Mouse (Mus musculus) G1E (cell line): ENCODE measurements around the gene Mras. TPM values are rescaled to one million over a fixed set of nuclear protein-coding genes. Genes with fewer than 3 reads are reported as not detected.

ENCODE experiments used
- ATAC-seq: 2 replicates; pipeline ENCODE4 v1.8.0; 2016; ENCODE audit warnings: mild to moderate bottlenecking; ENCODE audit not compliant: insufficient number of reproducible peaks, poor library complexity, low FRiP score, severe bottlenecking; ENCODE audit errors: extremely low read depth
- DNase-seq: peaks from one replicate; pipeline ENCODE4 v3.0.0; 2012; ENCODE audit warnings: low spot score
- H3K27me3 ChIP-seq: 2 replicates; pipeline ENCODE4 v1.6.1; 2012; ENCODE audit warnings: mild to moderate bottlenecking, low read length, inconsistent platforms; ENCODE audit not compliant: insufficient read depth
- H3K36me3 ChIP-seq: replicated peaks from 2 replicates; pipeline ENCODE3; 2012; ENCODE audit warnings: mild to moderate bottlenecking, inconsistent platforms
- H3K4me1 ChIP-seq: 2 replicates; pipeline ENCODE4 v1.6.1; 2012; ENCODE audit warnings: low read depth, low read length, inconsistent platforms, mixed read lengths; ENCODE audit not compliant: insufficient read depth
- H3K4me3 ChIP-seq: 2 replicates; pipeline ENCODE4 v1.5.1; 2012; ENCODE audit warnings: low read depth, mild to moderate bottlenecking, inconsistent platforms, low read length, moderate library complexity, mixed read lengths
- H3K9me3 ChIP-seq: replicated peaks from 2 replicates; pipeline ENCODE4 v1.6.1; 2012; ENCODE audit warnings: inconsistent platforms
- CTCF ChIP-seq: IDR thresholded peaks from 2 replicates; pipeline ENCODE4 v1.5.1; 2012; ENCODE audit warnings: low read depth, low read length, inconsistent platforms, mixed read lengths
- GATA1 ChIP-seq: IDR thresholded peaks from 2 replicates; pipeline ENCODE4 v1.6.1; 2012; ENCODE audit warnings: borderline replicate concordance, low read length, inconsistent platforms, mixed read lengths
- GATA2 ChIP-seq: IDR thresholded peaks from 2 replicates; pipeline ENCODE4 v1.6.1; 2012; ENCODE audit warnings: low read depth, low read length, inconsistent platforms, borderline replicate concordance
- POLR2AphosphoS5 ChIP-seq: IDR thresholded peaks from 2 replicates; pipeline ENCODE4 v1.6.1; 2012; ENCODE audit warnings: low read depth, low read length, inconsistent platforms; ENCODE audit not compliant: insufficient replicate concordance
- TAL1 ChIP-seq: conservative IDR thresholded peaks from 2 replicates; pipeline ENCODE4 v1.6.1; 2012; ENCODE audit warnings: low read depth, low read length, inconsistent platforms, mixed read lengths
- polyA plus RNA-seq: library from polyadenylated mRNA; stranded (reverse); fragments of >175 nt; gene quantifications from 2 replicates; pipeline ENCODE4 v1.2.3, GENCODE M21; 2012
- total RNA-seq, 2 experiments: library from RNA; stranded (forward) in 1 of 2; stranded (reverse) in 1 of 2; fragments of 200-1000 nt in 1 of 2; fragments of >200 nt in 1 of 2; fragmentation: Nextera tagmentation in 1 of 2; gene quantifications; 2 replicates each; pipeline ENCODE4 v1.2.3; 2014 to 2017

Mras gene
- total and polyA plus RNA-seq, 3 experiments: 0.12 to 2.1 TPM; not detected in 1

DNA sequence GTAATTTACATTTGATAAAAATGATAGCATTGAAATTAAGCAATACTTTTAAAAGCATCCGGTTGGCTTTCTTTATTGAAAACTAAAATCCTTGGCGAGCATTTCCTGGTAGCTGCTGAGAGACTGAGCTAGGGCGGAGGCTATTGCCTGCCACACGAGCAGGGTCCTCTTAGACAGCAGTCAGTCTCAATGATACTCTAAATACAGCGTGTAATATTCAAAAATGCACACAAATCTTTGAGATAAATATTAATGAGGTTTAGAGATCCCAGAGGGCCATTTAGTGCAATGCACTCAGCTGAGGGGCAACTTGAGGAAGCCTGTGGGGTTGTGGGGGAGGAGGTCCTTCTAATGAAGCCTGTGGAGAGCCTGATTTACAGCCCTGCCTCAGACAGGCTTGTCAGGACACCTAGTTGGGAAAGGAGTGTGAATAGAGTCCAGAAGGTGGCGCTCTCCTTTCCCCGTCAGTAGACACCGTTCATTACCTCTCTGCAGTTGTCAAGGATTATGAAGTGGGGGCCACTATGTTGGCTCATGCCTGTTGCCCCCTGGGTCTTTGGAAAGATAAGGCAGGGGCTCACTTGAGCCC is 7.5 kb upstream of the Mras start:
- H3K4me3 ChIP-seq: no peak overlapping the region
- no peak for DNase-seq
- no peaks in the 10 kb centered on the region for H3K36me3 ChIP-seq
- peaks cover 11% of the 10 kb centered on the region; the same call in 1 of the 2 replicates for H3K27me3 ChIP-seq
- peaks cover 7% of the 10 kb centered on the region for H3K9me3 ChIP-seq
- H3K4me1 ChIP-seq: peaks cover 15% of the 10 kb centered on the region
- peak; percentile 24; the same call in 1 of the 2 replicates for TF ChIP-seq CTCF
- TF ChIP-seq GATA1: no peak
- no peak for ATAC-seq

DNA sequence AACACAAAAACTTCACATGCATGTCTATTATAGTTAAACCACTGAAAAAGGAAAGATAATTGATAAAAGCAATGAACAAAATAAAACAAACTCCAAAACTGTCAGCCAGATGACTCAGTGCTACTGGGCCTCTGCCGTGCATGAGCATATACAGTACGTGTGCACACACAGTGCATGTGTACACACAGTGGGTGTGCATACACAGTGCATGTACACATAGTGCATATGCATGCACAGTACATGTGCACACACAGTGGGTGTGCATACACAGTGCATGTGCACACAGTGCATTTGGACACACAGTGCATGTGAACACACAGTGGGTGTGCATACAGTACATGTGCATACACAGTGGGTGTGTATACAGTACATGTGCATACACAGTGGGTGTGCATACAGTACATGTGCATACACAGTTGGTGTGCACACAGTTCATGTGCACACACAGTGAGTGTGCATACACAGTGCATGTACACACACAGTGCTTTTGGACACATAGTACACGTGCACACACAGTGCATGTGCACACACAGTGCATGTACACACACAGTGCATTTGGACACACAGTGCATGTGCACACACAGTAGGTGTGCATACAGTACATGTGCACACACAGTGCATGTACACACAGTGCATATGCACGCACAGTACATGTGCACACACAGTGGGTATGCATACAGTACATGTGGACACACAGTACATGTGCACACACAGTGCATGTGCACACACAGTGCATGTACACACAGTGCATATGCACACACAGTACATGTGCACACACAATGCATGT is 4.7 kb upstream of the Mras start:
- Histone ChIP-seq H3K4me1 (peaks cover 12% of the 10 kb centered on the region), H3K27me3 (peaks cover 31% of the 10 kb centered on the region), H3K4me3 (peak overlapping the region; percentile 13; the same call in 1 of the 2 replicates), H3K36me3 (no peaks in the 10 kb centered on the region), H3K9me3 (peaks cover 7% of the 10 kb centered on the region)
- DNase-seq: no peak
- ATAC-seq: no peak
- TF ChIP-seq CTCF: 0 out of 2 replicates have a peak, but pooled peaks have one; percentile 27
- no peak for TF ChIP-seq TAL1
- TF ChIP-seq GATA2: 0 out of 2 replicates have a peak, but pooled peaks have one; percentile 4
- TF ChIP-seq POLR2AphosphoS5: peak; percentile 54; the same call in 1 of the 2 replicates
- TF ChIP-seq GATA1: no peak

DNA sequence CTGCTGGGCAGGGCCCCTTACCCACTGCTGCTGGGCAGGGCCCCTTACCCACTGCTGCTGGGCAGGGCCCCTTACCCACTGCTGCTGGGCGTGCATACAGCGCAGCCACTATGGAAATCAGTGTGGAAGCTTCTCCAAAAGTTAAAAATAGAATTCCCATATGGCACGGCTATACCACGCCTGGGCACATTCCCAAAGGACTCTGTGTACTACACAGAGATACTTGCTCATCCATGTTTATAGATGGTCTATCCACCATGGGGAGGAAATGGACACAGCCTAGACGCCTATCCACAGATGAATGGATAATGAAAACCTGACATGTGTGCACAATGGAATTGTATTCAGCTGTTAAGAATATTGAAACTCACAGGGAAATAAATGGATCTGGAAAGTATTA is 3.8 kb upstream of the Mras start:
- Histone ChIP-seq H3K4me3 (no peak overlapping the region), H3K9me3 (peaks cover 13% of the 10 kb centered on the region), H3K27me3 (peaks cover 38% of the 10 kb centered on the region), H3K36me3 (no peaks in the 10 kb centered on the region), H3K4me1 (peaks cover 19% of the 10 kb centered on the region)
- DNase-seq: no peak
- TF ChIP-seq GATA1 (no peak), POLR2AphosphoS5 (no peak)
- ATAC-seq: no peak

GRCm38 (mm10) chr9:99439064-99439463 is 1.9 kb upstream of the Mras start:
- H3K27me3 ChIP-seq: peaks cover 47% of the 10 kb centered on the region
- peaks cover 37% of the 10 kb centered on the region for H3K4me1 ChIP-seq
- H3K9me3 ChIP-seq: peaks cover 13% of the 10 kb centered on the region
- TF ChIP-seq POLR2AphosphoS5: no peak
- ATAC-seq (no peak), DNase-seq (no peak)
- no peak overlapping the region for H3K4me3 ChIP-seq
- H3K36me3 ChIP-seq: no peaks in the 10 kb centered on the region

GRCm38 (mm10) chr9:99437781-99438565 is 792 bp upstream of the Mras start:
- DNase-seq: no peak
- peaks cover 48% of the 10 kb centered on the region for H3K4me1 ChIP-seq
- H3K27me3 ChIP-seq: peaks cover 47% of the 10 kb centered on the region
- no peak for TF ChIP-seq CTCF
- no peak for TF ChIP-seq GATA2
- TF ChIP-seq TAL1: no peak
- no peak for TF ChIP-seq POLR2AphosphoS5
- no peak for TF ChIP-seq GATA1
- H3K36me3 ChIP-seq: no peaks in the 10 kb centered on the region
- H3K4me3 ChIP-seq: no peak overlapping the region
- peaks cover 13% of the 10 kb centered on the region for H3K9me3 ChIP-seq
- ATAC-seq: no peak

DNA sequence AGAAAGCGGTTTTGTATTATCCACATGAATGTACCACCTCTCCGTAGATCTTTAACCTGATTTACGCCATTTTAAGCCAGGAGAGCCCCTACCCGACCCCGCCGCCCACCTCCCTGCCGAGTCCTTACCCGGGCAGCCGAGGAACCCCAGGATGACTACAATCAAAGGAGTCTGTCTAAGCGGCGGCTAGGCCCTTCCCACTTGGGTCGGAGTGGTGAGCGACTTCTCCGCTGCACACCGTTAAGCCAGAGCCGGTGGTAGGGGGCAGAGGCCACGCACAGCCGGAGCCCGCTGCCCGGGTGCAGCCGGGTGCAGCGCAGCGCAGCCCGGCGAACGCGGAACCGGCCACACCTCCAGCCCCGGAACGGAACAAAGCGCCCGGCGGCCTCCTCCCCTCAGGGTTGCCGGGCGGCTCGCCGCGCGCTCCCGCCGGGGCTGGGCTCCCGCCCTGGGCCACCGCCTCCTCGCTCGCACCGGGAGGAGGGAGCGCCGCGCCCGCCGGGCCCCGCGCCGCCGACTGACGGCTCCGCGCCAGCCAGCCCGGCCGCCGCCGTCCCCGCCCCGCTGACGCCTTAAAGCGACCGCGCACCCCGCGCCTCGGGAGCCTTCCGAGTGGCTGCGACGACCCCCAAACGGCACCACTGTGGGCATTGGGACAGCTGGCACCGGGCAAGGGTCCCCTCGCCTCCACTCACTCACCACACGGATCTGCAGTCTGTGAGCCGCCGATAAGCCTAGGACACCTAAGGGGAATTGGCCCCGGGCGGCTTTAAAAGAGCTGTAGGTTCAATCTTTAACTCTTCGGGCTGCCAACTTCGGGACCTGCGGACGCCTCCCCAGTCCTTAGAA is 775 bp downstream of the Mras start:
- H3K4me3 ChIP-seq: peak overlapping the region; percentile 67
- H3K9me3 ChIP-seq: peaks cover 6% of the 10 kb centered on the region; the same call in 1 of the 2 replicates
- peaks cover 39% of the 10 kb centered on the region for H3K27me3 ChIP-seq
- H3K36me3 ChIP-seq: no peaks in the 10 kb centered on the region
- H3K4me1 ChIP-seq: peaks cover 57% of the 10 kb centered on the region
- ATAC-seq: no peak
- TF ChIP-seq CTCF: no peak
- TF ChIP-seq GATA2: no peak
- TF ChIP-seq TAL1: no peak
- TF ChIP-seq POLR2AphosphoS5: no peak
- TF ChIP-seq GATA1: no peak
- DNase-seq: no peak
